Mouse (Mus musculus): Measurements from ENCODE around the gene Lgals3bp. TPM values are rescaled to one million over a fixed set of nuclear protein-coding genes. Genes with fewer than 3 reads are reported as not detected.

Gene Lgals3bp
- total RNA-seq, 1 experiment from 2014 or later, result 16.5 TPM

DNA sequence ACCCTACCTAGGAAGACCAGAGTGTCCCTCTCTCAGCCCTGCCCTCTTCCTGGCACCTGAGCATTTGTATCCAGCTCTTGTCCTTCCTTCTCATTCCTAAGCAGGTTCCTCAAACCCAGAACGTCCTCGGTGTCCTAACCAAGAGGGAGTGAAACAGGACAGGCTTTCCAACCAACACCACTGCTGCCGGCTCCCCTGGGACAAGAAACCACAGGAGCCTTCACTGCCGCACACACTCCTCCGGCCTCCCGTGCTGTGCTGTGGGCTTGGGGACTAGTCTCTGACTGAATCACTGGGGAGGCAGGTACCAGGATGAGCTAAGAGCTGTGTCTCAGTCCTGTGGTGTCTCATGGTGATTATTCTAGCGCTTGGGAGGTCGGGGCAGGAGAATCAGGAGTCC, 32.2 kb downstream of the Lgals3bp start:
- ATAC-seq (ENCODE audit: extremely low read depth, insufficient number of reproducible peaks, low FRiP score, poor library complexity, severe bottlenecking), result no peak

DNA sequence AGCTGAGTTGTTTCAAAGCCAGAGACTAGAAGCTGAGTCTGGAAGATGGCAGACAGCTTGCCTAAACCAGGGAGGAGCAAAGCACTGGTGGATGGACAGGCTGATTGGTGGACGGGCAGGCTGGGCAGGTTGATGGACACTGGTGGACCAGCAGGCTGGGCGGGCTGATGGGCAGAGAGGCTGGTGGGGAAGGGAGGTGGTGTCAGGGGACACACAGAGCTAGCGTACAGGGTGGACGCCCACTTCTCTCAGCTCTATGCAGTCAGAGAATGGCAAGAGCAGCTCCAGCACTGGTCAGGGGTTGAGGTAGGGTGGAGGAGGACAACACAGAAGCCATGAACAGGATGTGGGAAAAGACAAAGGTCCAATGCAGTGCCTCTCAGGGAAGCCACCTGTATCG, 32.6 kb downstream of the Lgals3bp start:
- ATAC-seq (ENCODE audit: extremely low read depth, insufficient number of reproducible peaks, low FRiP score, poor library complexity, severe bottlenecking), result no peak

DNA sequence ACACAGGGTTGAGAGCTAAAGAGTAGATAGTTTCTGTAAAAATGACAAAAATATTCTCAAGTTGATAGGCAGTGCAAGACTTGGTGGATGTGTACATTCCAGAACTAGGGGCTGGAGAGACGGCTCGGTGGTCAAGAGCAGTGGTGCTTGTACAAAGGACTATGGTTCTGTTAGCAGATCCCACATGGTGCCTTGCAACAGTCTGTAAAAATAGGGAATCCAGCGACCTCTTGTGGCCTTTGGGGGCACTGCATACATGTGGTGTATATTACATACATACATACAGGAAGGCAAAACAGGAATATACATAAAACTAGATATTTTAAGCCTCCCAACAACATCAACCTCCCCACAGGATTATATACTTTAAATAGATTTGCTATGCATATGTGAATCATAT, 33.6 kb downstream of the Lgals3bp start:
- peak; percentile 42; the same call in 1 of the 2 replicates for ATAC-seq (ENCODE audit: extremely low read depth, insufficient number of reproducible peaks, low FRiP score, poor library complexity, severe bottlenecking)

DNA sequence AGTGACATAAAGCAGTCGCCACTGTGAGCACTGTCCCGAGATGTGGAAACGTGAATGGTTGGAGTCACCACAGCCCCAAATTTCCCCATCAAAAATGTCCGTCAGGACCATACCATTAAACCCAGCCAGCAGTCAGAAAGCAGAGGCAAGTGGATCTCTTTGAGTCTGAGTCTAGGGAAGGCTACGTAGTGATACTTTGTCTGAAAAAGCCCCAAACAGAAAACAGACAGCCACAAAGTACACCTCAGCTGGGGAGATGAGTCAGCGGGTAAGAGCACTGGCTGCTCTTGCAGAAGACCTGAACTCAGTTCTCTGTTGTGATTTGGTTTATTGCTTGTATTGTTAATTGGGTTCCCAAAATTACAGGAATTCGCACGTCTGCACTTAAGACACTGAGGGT, 35.3 kb downstream of the Lgals3bp start:
- no peak for ATAC-seq (ENCODE audit: extremely low read depth, insufficient number of reproducible peaks, low FRiP score, poor library complexity, severe bottlenecking)

DNA sequence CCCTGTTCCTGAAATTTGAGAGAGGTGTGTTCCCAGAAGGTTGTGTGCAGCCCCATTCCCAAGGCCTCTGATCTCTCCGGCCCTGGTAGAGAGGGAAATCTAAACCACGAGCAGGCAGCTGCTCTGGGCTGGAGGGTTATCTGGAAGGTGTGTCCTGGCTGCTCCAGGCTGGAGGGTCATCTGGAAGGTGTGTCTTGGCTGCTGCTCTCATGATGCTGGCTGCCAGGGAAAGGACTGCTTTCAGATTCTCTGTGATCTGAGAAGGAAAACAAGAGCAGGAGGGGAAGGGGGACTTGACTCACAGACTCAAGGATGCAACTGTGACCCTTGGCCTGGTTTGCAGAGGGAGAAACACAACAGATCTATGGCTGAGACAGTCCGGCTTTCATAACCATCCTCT, 35.8 kb downstream of the Lgals3bp start:
- ATAC-seq (ENCODE audit: extremely low read depth, insufficient number of reproducible peaks, low FRiP score, poor library complexity, severe bottlenecking), result no peak

DNA sequence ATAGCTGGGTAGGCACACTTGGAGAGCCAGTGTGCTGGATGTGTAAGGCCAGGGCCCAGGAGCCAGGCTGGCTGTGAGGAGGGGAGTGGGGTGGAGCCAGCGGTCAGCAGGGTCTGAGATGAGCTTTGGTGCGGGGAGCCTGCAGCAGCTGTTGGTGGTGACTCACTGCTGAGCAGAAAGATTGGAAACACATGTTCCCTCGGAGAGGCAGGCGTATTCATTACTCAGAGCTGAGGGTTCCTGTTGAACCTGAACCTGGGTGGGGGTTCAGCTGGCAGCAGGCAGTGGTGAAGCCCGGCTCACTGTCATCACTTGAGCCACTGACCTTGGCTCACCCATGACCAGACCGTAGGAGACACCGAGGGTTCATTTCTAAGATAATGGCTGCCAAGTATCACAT, 36.7 kb downstream of the Lgals3bp start:
- no peak for ATAC-seq (ENCODE audit: extremely low read depth, insufficient number of reproducible peaks, low FRiP score, poor library complexity, severe bottlenecking)

DNA sequence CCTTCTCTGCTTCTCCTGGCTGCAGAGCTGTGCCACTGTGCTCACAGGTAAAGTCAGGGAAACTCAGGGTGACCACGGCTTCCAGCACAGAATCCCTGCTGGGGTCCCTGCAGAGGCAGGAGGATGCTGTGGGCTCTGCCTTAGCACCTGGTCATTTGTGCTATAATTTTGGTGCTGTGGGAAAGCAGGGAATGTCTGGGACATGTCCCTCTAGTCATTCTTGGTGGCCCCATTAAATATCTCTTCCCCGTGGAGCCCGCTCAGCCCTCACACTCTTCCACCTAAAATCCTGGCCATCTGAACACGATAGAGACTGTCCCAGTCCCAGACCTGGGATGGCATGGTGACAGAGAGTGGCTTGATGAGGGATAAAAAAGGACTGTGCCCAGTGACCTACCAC, 37.9 kb downstream of the Lgals3bp start:
- ATAC-seq (ENCODE audit: extremely low read depth, insufficient number of reproducible peaks, low FRiP score, poor library complexity, severe bottlenecking), result no peak

DNA sequence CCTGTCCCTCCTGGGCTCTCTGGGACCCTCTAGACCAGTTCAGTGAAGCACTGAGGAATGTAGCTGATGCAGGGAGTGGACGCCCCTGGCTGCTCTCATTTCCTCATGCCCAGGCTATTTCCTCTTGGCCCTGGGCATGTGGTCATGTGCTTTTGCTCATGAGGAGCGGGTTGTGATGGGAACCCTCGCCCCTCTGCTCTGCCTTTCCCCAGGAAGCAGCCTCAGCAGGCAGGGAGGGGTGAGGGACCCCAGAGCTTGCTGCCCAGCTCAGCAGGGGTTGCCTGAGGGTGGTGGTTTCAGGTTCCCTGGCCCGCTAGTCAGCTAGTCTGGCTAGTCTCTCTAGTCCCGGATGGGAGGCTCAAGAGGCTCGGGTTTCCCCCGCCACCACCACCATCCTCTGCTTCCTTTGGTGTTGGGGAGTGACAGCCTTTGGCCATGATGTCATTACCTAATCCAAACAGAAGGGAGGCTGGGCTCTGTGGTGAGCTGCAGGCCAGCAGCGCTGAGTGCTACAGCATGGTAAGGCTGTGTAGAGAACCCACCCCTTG, 38.8 kb downstream of the Lgals3bp start:
- no peak for ATAC-seq (ENCODE audit: extremely low read depth, insufficient number of reproducible peaks, low FRiP score, poor library complexity, severe bottlenecking)

DNA sequence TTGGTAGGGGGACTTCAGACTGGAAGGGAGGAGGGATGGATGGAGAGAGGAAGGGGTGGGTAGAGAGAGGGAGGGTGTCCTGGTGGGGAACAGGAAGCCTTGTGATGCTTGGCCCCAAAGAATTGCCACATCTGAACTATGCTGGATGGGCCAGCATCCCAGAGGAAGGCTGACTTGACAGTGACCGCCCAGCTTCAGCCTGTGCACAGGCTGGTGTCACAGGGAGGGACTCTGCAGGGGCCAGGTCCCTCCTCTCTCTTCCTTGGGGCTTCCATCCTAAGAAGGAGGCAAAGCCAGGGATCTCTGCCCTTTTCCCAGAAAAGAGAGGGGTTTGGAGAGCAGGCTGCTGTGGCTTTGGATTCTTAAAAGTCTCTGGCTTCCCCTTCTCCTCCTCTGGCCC, 39.4 kb downstream of the Lgals3bp start:
- no peak for ATAC-seq (ENCODE audit: extremely low read depth, insufficient number of reproducible peaks, low FRiP score, poor library complexity, severe bottlenecking)

DNA sequence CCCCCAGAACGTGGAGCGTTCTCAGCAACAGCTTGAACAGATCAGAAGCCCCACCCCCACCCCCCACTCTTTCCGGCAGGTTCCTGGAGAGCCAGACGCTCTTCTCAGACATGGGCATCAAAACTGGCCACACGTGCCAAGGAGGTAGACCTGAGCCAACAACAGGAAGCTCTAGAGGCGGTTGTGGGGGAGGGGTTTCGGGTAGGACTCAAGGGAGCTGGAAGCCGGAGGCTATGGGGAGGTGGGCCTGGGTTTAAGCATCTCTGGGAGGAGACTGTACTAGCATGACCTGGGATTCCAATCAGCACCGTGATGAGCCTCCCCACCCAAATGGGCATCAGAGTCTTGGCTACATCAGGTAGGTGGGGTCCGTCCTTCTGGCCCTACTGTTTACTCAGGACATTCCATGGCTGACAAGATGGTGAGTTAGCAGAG, 41.0 kb downstream of the Lgals3bp start:
- ATAC-seq (ENCODE audit: extremely low read depth, insufficient number of reproducible peaks, low FRiP score, poor library complexity, severe bottlenecking), result no peak

DNA sequence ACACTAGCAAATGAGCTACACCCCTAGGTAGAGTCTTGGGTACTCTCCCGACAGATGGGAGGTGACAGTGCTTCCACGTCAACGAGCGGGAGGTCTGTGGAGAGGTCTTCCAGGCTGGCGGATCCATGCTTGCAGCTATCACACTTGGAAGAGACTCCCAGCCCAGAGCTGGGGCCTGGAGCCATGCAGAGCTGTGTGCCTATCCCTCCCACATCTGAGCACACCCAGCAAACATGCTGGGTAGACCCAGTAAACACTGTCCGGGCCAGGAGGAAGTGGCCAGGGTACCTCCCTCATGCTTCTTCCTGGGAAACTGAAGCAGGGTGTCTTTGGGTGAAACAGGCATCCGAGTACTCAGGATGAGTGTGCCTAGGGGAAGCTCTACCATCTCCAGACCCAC, 41.4 kb downstream of the Lgals3bp start:
- no peak for ATAC-seq (ENCODE audit: extremely low read depth, insufficient number of reproducible peaks, low FRiP score, poor library complexity, severe bottlenecking)

DNA sequence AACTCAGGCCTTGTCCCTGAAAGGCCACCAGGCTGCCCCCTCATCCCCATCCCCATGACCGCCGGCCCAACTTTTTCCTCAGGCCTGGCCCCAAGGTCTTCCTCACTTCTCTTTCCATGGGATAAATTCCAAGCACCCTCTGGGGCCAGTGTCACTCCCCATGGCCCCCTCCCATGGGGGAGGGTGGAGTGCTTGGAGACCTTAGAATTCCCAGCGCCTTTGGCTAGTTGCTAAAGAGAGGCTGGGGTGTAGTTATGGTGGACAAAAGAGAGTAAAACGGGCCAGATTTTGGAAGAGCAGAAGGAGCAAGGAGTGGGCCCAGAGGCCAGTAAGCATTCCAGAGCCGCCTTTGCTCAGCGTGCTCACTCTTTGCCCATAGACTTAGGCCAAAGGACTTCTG, 46.3 kb downstream of the Lgals3bp start, which contains the start of gene Timp2:
TSS of gene Timp2 (minus strand) at position 101 of the 400 bp plus-strand sequence.
- no peak for ATAC-seq (ENCODE audit: extremely low read depth, insufficient number of reproducible peaks, low FRiP score, poor library complexity, severe bottlenecking)

DNA sequence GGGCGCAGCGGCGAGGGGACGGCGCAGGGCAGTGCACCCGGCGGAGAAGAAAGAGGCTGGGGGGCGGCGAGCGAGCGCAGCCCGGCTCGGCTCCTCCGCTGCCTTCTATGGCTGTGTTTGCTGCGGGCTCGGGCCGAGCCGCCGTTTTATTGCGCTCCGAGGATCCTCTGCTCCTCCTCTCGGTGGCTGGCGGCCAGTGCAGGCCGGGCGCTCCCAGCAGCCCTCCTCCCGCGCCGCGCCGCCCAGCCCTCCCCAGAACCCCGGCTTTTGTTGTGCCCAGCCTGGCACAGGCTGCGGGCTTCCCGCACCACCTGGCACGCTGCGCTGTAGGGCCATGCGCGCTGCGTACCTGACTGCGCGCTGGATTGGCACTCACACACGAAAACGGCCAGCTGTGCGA, 46.7 kb downstream of the Lgals3bp start:
- peak; percentile 78 for ATAC-seq (ENCODE audit: extremely low read depth, insufficient number of reproducible peaks, low FRiP score, poor library complexity, severe bottlenecking)

DNA sequence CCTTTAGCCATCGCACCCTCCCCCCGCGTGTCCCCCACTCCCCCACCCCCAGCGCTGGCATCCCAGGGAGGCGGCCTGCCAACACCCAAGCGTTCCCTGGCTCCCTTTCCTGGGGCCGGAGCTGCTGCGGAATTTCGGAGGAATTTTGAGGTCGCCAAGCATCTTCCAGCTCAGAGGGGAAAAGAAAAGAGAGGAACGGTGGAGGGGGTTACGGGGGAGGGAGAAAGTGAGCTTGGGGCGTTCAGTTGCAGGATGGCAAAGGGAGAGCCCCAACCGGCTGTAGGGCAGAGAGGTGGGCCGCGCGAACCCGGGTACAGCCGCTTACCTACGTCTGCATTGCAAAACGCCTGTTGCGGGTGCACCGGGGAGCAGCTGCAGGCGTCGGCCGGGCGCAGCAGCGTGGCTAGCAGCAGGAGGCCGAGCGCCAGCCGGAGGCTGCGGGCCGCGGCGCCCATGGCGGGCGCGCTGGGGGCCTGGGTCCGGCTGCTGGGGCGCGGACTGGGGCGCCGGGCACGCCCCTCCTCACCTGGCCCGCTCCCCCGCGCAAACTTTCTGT, 47.2 kb downstream of the Lgals3bp start:
- ATAC-seq (ENCODE audit: extremely low read depth, insufficient number of reproducible peaks, low FRiP score, poor library complexity, severe bottlenecking), result no peak

DNA sequence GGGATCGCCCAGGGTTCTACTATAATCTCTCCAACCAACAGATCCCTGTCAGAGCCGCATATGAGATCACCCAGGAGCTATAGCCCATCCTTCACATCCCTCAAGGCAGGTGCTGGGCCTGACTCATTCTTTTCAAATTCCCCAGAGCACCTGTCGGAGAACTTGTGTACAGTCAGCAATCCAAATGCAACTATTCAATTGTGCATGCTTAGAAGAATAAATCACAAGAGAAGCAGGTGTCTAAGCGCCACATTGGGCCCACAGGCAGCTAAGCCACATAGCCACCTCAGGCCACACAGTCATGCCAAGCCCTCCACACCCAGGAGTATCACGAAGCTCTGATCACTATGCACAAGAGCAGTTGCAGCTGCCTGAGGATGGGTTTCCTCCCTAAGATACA, 52.4 kb downstream of the Lgals3bp start:
- no peak for ATAC-seq (ENCODE audit: extremely low read depth, insufficient number of reproducible peaks, low FRiP score, poor library complexity, severe bottlenecking)

DNA sequence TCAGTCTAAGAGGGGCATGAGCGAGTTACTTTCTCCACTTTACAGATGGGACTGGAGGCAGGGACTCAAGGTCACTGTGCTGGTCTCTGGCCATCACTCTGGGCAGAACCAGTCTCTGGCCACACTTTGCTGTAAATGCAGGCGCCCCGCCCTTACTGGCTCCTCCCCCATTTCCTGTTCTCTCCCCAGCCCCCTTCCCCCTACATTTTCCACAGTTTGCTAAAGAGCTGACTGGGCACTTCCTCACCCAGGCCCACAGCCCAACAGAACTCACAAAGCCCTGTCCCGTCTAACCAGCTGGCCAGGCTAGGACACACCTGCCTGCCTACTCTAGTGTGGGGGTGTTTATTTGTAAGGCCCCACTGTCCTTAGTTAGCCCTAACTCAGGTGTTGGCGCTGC, 53.0 kb downstream of the Lgals3bp start:
- ATAC-seq (ENCODE audit: extremely low read depth, insufficient number of reproducible peaks, low FRiP score, poor library complexity, severe bottlenecking), result peak; percentile 55

DNA sequence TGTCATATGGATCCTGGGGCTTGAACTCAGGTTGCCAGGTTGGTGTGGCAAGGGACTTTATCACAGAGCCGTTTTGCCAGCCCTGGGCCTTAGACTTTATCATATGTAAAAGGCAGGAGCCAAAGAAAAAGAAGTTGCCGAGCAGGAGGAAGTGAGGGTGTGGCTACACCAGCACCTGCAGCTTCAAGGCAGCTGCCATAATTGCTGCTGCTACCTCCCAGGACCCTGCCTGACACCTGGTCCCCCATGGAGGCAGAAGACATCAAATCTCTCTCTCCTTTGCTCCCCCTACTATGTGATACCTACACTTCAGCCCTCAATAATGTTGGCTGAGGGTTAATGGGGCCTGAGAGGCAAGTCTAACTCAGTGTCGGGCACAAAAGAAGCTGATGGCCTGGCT, 53.5 kb downstream of the Lgals3bp start:
- 0 out of 2 replicates have a peak, but pooled peaks have one; percentile 5 for ATAC-seq (ENCODE audit: extremely low read depth, insufficient number of reproducible peaks, low FRiP score, poor library complexity, severe bottlenecking)

DNA sequence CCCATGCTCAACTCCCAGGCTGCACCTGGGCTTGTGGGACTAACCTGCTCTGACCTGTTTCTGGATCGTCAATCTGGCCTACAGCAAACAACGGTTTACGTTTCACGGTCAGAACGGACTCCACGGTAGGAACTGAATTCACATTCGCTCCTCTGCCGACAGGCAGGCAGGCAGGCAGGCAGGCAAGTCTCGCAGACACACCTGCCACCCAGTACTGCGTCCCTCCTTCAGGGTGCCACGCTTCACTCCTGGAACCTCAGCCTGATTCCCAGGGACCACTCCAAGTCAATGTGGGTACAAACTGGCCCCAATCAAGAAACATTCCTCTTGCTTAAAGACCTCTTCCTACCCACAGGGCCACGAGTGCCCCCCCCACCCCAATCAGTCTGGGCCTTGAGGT, 54.0 kb downstream of the Lgals3bp start:
- no peak for ATAC-seq (ENCODE audit: extremely low read depth, insufficient number of reproducible peaks, low FRiP score, poor library complexity, severe bottlenecking)

DNA sequence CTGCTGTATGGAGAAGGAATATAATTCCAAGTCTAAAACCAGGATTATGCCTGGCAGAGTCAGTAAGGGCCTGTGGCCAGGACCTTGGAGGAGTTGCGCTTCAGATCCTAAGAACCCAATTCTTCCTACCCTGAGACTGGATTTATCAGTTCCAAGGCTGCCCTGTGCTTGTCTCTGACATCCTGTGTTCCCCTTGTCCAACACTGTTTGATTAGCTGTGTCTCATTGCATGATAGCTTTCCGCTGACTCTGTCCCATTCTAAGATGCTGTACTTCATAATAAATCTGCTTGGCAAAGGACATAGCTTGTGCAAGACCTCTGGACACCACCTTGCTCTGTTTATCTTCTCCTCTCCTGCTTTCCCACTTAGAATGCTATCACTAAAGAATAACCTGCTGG, 54.5 kb downstream of the Lgals3bp start:
- no peak for ATAC-seq (ENCODE audit: extremely low read depth, insufficient number of reproducible peaks, low FRiP score, poor library complexity, severe bottlenecking)

DNA sequence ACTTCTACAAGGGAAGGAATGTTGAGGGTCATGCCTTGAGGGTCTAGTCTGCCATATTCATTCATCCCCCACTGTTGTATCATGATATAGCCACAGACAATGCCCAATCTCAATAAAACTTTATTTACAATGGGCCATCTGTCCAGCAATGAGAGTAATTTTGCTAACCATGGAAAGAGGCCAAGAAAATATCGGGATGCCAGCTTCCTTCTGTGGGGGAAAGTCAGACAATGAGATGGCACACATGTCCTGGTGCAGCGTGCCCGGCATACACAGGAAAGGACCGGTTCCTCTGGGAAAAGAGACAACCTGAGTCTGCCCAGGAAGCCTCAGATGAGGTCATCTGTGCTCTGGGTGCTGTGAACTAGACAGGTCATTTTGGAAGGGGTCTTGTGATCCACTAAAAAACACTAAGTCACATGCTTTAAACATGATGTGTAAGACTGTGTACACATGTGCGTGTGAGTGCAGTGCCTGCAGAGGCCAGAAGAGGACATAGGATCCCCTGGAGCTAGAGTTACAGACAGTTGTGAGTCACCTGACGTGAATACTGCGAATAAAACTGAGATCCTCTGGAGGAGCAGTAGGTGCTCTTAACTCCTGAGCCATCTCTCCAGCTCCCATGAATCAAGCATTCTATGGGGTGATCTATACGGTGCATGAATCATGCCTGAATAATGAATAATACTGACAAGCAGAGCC, 55.3 kb downstream of the Lgals3bp start:
- no peak for ATAC-seq (ENCODE audit: extremely low read depth, insufficient number of reproducible peaks, low FRiP score, poor library complexity, severe bottlenecking)

DNA sequence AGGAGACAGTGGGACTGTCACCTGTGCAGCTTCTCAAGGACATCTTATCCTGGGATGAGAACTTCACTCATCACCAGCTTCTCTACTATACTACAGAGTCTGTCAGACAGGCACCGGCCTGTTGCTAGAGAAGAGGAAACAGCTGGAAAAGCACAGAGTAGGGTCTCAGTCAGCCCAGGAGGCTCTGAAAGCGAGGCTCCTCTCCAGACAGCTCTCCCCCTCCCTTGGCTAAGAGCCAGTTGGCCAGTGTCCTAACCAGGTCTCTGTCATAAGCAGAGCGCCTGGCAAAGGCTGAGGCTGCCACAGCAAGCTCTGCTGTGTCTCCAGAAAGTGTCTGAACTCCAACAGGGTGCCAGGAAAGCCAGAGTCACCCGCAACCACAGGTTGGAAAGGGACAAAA, 56.2 kb downstream of the Lgals3bp start:
- ATAC-seq (ENCODE audit: extremely low read depth, insufficient number of reproducible peaks, low FRiP score, poor library complexity, severe bottlenecking), result no peak

Data from neutrophil, adult 5-6 weeks (primary cell).